Mouse (Mus musculus) adrenal gland, adult 18-20 months (tissue): ENCODE data around the gene Hand1. TPM values are rescaled to one million over a fixed set of nuclear protein-coding genes. Genes with fewer than 3 reads are reported as not detected.
"Not testable (repeated sequence)": the region's sequence is repeated elsewhere in the genome, so short reads cannot be mapped to it uniquely, and the experiment has no call there.

ENCODE experiments used
- DNase-seq, 2 experiments: peaks; one replicate each; pipeline ENCODE4 v3.0.0; 2021 to 2022; ENCODE audit warnings: low spot score in 2 of 2
- total RNA-seq, 2 experiments: library from RNA; stranded (reverse); gene quantifications; 1 replicate in 1 of 2; 2 replicates in 1 of 2; pipeline ENCODE4 v1.2.3; 2021

The Hand1 gene
- total RNA-seq, 2 experiments from 2014 or later = 6.7 to 9.4 TPM

GRCm38 (mm10) chr11:57834031-57834430 lies 1.4 kb upstream of the Hand1 start:
- no peak for DNase-seq

GRCm38 (mm10) chr11:57833296-57833977 lies 819 bp upstream of the Hand1 start:
- DNase-seq = no peak

DNA sequence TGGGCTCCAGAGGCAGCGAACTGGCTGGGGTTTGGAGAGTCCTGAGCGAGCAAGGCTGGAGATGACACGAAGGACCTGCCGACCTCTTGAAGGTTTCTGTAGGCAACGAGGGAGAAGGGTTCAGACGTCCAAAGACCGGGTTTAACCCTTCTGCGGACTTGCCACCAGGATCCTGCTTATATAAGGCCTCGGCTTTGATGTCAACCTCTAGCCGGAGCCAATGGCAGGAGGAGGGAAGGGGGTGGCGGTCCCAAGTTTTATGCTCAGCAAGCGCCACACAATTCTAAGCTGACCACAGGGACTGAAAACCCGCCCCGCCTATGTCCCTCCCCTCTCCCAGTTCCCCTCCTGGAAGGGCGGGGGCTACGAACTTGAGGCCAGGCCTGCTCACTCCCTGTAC lies 757 bp downstream of the Hand1 start:
- DNase-seq = no peak

- no peak for DNase-seq
Measured at GRCm38 (mm10) chr11:57831281-57831781, 1.3 kb downstream of the Hand1 start.

DNA sequence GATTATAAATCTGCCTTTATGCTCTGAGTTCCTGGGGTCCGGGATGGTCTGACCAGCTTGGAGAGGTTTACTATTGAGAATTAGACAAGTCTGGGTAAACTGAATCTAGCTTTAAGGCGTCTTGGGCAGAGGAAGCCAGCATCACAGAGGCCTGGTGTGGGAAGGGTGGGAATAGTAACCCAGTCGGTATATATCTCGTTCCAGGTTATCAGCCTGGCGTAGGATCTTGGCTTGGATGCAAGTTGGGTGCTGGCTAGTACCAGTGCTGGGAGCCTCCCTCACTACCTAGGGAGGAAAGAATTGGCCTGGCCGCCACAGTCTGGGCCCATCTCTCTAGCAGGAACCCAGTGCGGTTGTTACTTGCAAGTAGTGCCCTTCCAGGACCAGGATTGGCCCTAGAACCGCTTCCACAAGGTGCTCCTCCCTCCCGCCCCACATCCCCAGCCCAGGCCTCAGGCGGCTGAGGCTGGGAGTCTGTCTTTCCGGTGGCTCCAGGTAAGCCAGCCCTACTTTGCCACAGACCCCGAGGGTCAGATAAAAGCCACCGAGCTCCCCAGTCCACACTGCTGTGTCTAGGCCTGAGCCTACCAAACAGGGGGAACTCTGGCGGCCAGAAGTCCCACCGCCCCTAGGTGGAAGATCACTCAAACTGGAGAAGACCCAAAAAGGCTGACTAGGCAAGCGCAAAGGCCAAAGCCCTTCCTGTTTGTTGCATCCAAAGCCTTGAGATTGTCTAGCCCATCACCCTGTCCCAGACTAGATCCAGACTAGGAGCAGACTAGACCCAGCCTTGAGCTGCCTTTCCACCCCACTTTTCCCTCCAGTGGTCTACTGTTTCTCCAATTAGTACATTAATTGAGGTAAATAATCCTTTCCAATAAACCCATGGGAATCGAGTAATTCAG lies 2.5 kb downstream of the Hand1 start:
- DNase-seq = no peak

- DNase-seq = no peak
Measured at GRCm38 (mm10) chr11:57828955-57829870, 3.4 kb downstream of the Hand1 start.

DNA sequence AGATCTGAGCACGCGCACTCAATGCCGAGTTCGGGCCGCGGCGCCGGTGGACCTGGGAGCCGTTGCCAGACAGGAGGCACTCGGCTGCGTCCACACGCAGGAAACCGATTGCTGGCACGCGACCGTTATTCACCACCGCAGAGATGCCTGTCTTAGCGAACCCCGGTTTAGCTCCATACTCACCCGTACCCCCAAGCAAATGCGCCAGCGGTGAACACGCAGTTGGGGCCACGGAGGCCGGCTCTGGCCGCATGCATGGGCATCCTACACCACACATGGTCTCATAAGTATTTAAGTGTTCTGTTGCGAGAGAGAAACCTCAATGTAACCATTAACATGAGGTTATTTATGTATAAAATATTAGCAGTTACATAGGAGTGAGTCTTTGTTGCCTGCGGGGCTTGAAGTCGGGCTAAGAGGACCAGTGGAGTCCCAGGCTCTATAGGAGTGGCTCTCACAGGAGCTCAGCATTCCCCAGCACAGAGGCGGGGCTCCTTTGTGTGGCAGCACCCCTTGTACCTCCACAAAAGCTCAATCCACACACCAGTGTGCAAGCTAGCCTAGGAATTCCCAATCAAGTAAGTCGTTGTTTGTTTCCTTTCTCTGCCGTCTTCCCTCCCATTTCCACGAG lies 4.6 kb downstream of the Hand1 start:
- peak in 1 of 2 experiments; percentile 25 for DNase-seq

DNA sequence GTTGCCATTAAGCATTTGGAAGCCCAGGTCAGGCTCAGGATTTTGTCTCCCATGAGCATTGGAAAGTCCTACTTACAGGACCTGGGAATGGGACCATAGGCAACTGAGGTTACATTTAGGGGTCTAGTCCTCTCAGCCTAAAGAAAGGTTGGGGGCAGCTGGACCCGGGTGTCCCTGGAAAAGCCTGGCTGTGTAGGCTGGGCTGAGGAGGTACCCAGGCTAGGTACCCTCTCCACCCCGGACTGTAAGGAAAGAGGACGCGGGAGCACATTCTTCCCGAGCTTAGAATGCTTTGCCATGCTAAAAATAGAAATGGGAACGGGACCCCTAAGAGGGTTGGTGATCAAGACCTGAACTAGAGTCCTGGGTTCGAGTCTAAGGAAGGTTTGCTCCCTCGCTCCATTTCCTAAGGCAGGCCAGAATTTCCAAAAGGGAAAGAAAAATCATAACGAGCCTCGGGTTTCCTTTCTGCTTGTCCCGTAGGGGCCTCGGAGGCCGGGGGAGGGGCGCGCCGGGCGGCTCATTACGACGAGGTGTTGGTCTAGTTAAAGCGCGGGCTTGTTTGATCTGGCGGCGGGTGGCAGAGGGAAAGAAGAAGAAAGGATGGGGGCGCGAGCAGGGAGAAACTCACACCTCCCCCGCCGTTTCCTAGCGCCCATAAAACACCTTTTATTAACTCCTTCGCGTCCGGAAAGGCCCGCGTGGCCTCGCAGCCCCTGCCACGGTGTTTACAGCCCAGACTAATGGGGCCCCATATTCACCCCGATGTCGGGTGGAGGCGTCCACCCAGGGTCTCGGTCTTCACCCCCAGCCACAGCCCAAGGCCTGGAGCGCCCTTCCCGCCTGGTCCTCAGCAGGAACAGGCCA lies 5.3 kb downstream of the Hand1 start:
- no peak for DNase-seq

GRCm38 (mm10) chr11:57825234-57825633 lies 7.4 kb downstream of the Hand1 start:
- not testable (repeated sequence) for DNase-seq

DNA sequence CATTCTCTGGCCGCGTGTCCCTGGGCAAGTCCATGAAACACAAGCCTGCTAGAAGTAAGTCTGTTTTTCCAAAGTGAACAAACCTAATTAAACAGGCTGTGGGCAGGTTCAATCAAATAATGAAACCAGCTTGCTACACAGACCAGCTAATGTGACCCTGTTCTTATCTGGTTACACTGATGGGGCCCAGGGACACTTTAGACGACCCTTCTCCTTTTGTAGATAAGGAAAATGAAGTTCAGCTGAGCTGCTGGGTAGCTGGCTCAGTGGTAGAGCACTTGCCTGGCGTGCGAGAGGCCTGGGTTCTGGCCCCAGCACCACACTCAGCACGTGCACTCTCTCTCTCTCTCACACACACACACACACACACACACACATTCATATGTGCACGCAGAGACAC lies 8.9 kb downstream of the Hand1 start:
- no peak for DNase-seq

DNA sequence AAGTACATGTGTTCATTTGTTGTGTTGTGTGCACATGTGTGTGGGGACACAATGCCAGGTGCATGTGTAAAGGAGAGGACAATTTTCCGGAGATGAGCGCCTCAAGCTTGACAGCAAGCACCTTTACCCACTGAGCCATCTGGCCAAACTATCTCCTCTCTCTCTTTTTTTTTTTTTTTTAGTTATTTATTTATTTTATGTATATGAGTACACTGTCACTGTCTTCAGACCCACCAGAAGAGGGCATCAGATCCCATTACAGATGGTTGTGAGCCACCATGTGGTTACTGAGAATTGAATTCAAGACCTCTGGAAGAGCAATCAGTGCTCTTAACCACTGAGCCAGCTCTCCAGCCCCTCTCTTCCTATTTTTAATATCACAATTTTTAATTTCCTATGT lies 9.5 kb downstream of the Hand1 start:
- not testable (repeated sequence) for DNase-seq

- peak; percentile 84 to 92 for DNase-seq
Measured at GRCm38 (mm10) chr11:57819999-57820581, 12.5 kb downstream of the Hand1 start.

GRCm38 (mm10) chr11:57818189-57818588 lies 14.4 kb downstream of the Hand1 start:
- DNase-seq = no peak

DNA sequence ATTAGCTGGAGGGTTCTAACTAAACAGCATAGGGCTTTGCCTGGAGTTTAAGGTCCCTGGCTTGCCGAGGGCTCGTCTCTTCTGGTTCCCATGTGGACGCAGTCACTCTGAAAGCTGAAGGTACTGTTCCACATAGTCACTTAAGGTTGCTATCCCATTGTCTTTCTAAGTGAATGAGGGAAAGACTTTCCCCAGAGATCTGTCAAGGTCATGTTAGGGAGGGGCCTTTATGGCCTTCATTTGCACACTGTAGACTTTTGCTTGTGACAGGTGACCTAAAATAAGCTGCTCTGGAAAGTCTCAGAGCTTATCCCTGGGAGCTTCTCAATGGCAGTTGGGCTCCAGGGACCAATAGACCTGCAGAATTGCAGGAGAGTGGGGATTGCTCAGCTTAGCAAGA lies 19.0 kb downstream of the Hand1 start:
- no peak for DNase-seq

DNA sequence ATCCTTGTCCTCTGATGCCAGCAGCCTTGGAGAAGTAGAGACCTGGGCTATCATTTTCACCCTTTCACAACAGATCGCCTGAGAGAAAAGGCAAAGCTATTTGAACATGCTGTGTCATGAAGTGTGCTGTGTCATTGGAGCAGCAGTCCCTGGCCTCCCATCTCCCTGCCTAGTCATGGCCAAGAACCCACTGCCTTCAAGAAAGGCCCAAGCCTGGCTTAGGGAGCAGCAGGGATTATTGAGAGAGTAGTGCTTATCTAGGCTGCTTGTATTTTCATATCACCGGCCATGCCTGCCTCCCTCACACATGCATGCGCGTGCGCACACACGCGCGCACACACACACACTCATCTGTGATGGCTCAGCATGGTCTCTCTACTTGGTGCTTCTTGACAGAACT lies 20.4 kb downstream of the Hand1 start:
- no peak for DNase-seq

DNA sequence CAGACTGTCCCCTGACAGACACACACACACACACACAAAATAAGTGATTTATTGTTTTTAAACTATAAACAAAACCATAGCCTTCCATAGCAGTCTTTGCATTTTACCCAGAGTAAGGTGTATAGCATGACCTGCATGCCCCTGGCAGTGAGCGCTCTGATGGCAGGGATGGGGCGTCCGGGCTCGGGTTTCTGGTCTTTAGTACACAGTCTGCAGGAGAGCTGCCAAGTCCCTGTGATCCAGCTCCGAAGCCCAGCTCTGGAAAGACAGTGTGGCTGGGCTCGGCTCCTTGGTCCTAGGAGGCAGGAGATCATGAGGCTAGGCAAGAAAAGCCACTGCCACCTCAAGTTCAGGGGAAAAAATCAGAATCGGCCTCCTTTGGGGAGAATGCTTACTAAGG lies 21.6 kb downstream of the Hand1 start:
- no peak for DNase-seq

DNA sequence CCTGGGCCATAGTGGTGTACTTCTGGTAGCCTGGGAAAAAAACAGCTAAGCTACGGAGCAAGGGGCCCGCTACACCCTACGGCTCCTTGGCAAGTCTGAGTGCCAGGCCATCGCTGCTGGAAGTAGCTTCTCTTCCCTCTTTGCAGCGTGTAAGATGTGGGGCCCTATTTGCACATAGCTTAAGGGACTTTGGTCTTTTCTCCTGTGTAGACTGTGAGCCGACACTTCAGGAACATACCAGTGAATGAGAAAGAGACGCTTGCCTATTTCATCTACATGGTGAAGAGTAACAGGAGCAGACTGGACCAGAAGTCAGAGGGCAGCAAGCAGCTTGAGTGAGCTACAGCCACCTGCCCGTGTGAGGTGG lies 22.9 kb downstream of the Hand1 start:
- no peak for DNase-seq

DNA sequence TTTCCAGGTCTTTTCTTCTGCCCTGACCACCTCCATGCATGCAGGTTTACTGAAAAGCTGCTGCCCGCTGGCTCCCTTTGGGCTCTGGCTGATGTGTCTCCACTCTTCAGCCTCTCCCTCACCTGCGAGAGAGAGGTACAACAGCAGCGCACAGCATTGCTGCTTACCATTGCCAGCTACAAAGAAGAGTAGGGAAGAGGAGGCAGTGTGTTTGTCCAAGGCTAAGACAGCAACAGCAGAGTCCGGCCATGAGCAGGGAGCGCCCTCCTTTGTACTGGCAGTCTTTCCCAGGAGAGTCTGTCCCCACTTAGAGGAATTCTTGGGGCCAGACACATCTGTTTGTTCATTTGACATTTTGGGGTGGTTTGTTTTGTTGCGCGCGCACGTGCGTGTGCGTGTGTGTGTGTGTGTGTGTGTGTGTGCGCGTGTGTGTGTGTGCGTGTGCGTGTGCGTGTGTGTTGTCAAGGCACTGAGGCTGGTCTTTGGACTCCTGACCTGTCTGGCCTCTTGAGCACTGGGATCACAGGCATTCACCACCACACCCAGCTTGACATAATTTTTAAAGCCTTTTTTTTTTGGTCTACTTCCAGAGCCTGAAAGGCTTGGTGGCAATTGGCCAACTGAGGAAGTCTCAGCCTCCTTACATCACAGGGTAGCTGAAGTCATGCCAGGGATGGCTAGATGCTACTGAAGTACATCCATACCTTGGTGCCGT lies 23.4 kb downstream of the Hand1 start:
- no peak for DNase-seq

DNA sequence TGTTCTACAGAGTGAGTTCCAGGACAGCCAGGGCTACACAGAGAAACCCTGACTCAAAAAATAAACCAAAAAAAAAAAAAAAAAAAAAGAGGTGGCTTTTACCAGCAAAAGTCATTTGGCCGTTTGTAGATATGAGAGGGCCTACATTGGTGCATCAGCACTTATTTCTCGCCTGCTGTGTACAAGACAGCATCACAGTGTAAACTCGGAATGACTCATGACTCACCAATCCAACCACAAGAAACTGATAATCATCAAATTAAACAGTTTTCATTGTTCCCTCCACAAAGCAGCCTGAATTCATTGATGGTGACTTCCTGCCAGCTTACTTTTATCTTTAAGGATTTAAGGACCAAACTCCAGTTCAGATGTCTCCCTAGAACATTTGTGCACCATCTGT lies 27.6 kb downstream of the Hand1 start:
- DNase-seq = no peak
